Comparison of ENCODE assay signal across 26 mouse cellular contexts in genomic region chr15:86814808-86815421, GRCm38 (mm10).
A peak's percentile ranks its signal among the peaks of the same experiment; 100 is the strongest.
DNase-seq lines count a peak whose midpoint lies in the region; ATAC-seq and TF ChIP-seq lines count a peak whose summit lies in the region.
"Had no signal": no experiment of that assay in that cellular context is flagged by ENCODE, and none has a peak within 500 bp of the region (broad histone marks: within the 10 kb centered on the region; RNA-seq: fewer than 3 reads in every experiment).

No protein-coding gene starts in this region.

- peak; percentile 58 for ATAC-seq in lung, postnatal 0 days
- ATAC-seq: liver, postnatal 0 days; Patski had no signal

- peak; percentile 1 to 4 for DNase-seq in heart, postnatal 10 days
- no peak for DNase-seq in heart, adult 18-20 months
- DNase-seq in lung, postnatal 0 days (ENCODE audit: low spot score): peak; percentile 17
- no peak for DNase-seq in lung, postnatal 36 days
- peak; percentile 42 to 76 for DNase-seq in layer of hippocampus, adult 2 months (ENCODE audit: low spot score in 2 of 2)
- peak; percentile 37 to 38 for DNase-seq in layer of hippocampus, postnatal 36 days
- DNase-seq in cerebellum, adult 11-12 months: no peak
- DNase-seq: adrenal gland, postnatal 36 days; cerebellum, adult 18-20 months; cerebellum, postnatal 14 days; gastrocnemius, postnatal 14 days; heart, adult 11 months; heart, postnatal 14 days; kidney, adult 18-20 months; kidney, postnatal 4 days; liver, postnatal 0 days; spleen, adult 18-20 months had no signal

- intact Hi-C loops in heart, postnatal 10 days (cut with DNase I): no loop called here

- 49% methylated on average over 8 of the region's 8 CpGs for WGBS in lung, postnatal 0 days

- no peaks in the 10 kb centered on the region for H3K4me1 ChIP-seq in lung, postnatal 0 days (ENCODE audit: insufficient read depth, low read depth, low read length)
- H3K4me1 ChIP-seq: embryonic facial prominence, embryonic 12.5 days; forebrain, embryonic 12.5 days; heart, embryonic 12.5 days; limb, embryonic 12.5 days; neural tube, embryonic 15.5 days had no signal

- H3K27ac ChIP-seq in lung, postnatal 0 days (ENCODE audit: low read length): no peak overlapping the region
- peak overlapping the region; percentile 23; the same call in 1 of the 2 replicates for H3K27ac ChIP-seq in layer of hippocampus, adult 2 months
- H3K27ac ChIP-seq: embryonic facial prominence, embryonic 12.5 days; forebrain, embryonic 12.5 days; hindbrain, embryonic 12.5 days; limb, embryonic 12.5 days; neural tube, embryonic 15.5 days had no signal

- no peak for TF ChIP-seq CTCF in lung, postnatal 0 days (IDR thresholded peaks at IDR 0.05)
- no peak for TF ChIP-seq CTCF in layer of hippocampus, adult 2 months (conservative IDR thresholded peaks at IDR 0.05)

- H3K36me3 ChIP-seq in lung, postnatal 0 days (ENCODE audit: insufficient read depth, low read length): no peaks in the 10 kb centered on the region
- H3K36me3 ChIP-seq: embryonic facial prominence, embryonic 12.5 days; forebrain, embryonic 12.5 days; heart, embryonic 12.5 days; hindbrain, embryonic 12.5 days; limb, embryonic 12.5 days; neural tube, embryonic 15.5 days had no signal

- no peak overlapping the region for H3K4me3 ChIP-seq in lung, postnatal 0 days (ENCODE audit: low read depth, low read length)
- no peak overlapping the region for H3K4me3 ChIP-seq in layer of hippocampus, adult 2 months
- H3K4me3 ChIP-seq: embryonic facial prominence, embryonic 12.5 days; forebrain, embryonic 12.5 days; heart, embryonic 12.5 days; hindbrain, embryonic 12.5 days; limb, embryonic 12.5 days; neural tube, embryonic 15.5 days had no signal

- H3K9ac ChIP-seq in lung, postnatal 0 days (replicated peaks; ENCODE audit: low read depth): no peak overlapping the region
- H3K9ac ChIP-seq: embryonic facial prominence, embryonic 12.5 days; forebrain, embryonic 12.5 days; heart, embryonic 12.5 days; hindbrain, embryonic 12.5 days; limb, embryonic 12.5 days; liver, postnatal 0 days; neural tube, embryonic 15.5 days had no signal

- H3K9me3 ChIP-seq in lung, postnatal 0 days (ENCODE audit: low read length): no peaks in the 10 kb centered on the region
- H3K9me3 ChIP-seq: embryonic facial prominence, embryonic 12.5 days; forebrain, embryonic 12.5 days; hindbrain, embryonic 12.5 days; limb, embryonic 12.5 days; neural tube, embryonic 15.5 days had no signal

- TF ChIP-seq EP300 in lung, postnatal 0 days (IDR thresholded peaks at IDR 0.05): no peak

- H3K4me2 ChIP-seq in lung, postnatal 0 days (replicated peaks; ENCODE audit: low read depth, low read length): no peak overlapping the region
- H3K4me2 ChIP-seq: embryonic facial prominence, embryonic 12.5 days; forebrain, embryonic 12.5 days; heart, embryonic 12.5 days; hindbrain, embryonic 12.5 days; limb, embryonic 12.5 days; liver, embryonic 11.5 days; midbrain, embryonic 11.5 days; neural tube, embryonic 15.5 days had no signal

- H3K27me3 ChIP-seq in lung, postnatal 0 days (replicated peaks; ENCODE audit: insufficient read depth, low read length): no peaks in the 10 kb centered on the region
- H3K27me3 ChIP-seq: embryonic facial prominence, embryonic 12.5 days; forebrain, embryonic 12.5 days; heart, embryonic 12.5 days; limb, embryonic 12.5 days; Patski had no signal

Comparison
In these comparisons a context has a peak if more than half of its experiments do, and no peak if none do; other contexts are left out.
1. DNase-seq: peak in heart, postnatal 10 days (2 of 2), lung, postnatal 0 days (single experiment), layer of hippocampus, adult 2 months (2 of 2) and layer of hippocampus, postnatal 36 days (2 of 2); none in heart, adult 18-20 months (0 of 2), lung, postnatal 36 days (single experiment) and cerebellum, adult 11-12 months (single experiment).